Mouse (Mus musculus): ENCODE data around the gene Igsf21. TPM values are rescaled to one million over a fixed set of nuclear protein-coding genes. Genes with fewer than 3 reads are reported as not detected.

The Igsf21 gene
- polyA plus RNA-seq, 1 experiment from 2014 or later: 1.5 TPM

DNA sequence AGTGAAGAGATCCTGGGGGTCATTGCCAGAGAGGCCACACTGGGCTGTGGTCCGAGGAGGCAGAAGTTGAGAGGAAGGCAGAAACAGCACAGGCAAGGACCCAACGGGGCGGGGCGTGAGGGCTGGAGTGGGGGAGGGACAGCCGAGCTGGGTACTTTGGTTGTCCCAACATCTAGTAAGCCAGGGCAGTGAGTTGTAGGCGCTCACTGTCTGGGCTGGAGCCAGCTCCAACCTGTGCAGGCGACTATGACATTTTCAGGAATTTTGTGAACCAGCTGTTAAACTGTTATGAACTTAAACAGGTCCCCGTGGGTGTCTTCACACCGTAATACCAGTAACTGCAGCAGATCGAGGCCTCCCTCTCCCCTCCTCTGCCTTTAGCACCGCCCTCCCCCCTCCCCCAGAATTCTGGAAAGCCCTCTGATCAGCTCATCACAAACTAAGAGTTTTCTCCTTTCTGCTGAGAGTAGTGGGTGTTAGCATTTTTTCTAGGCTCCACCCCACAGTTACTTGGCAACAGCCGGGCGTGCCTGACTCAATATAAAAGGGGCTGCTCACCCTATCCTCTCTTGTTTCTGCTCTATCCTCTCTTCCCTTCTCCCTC is 208.7 kb downstream of the Igsf21 start:
- 7% methylated on average over 13 of the region's 13 CpGs for WGBS
- Histone ChIP-seq H3K9ac (ENCODE audit: low read depth, low read length) (no peak overlapping the region), H3K4me3 (ENCODE audit: low read length) (no peak overlapping the region), H3K27ac (ENCODE audit: low read length) (no peak overlapping the region), H3K27me3 (replicated peaks; ENCODE audit: control insufficient read depth, insufficient read depth, low read length) (peaks cover 24% of the 10 kb centered on the region), H3K4me1 (ENCODE audit: control insufficient read depth, insufficient read depth, low read length) (0 out of 2 replicates have a peak, but pooled peaks cover 2% of the 10 kb centered on the region), H3K9me3 (ENCODE audit: control insufficient read depth, low read length) (peaks cover 8% of the 10 kb centered on the region), H3K4me2 (ENCODE audit: low read depth, low read length) (no peak overlapping the region), H3K36me3 (ENCODE audit: control insufficient read depth, insufficient read depth, low read length) (no peaks in the 10 kb centered on the region)
- no peak for ATAC-seq

GRCm38 (mm10) chr4:140035232-140035631 is 211.4 kb downstream of the Igsf21 start:
- peaks cover 24% of the 10 kb centered on the region for H3K27me3 ChIP-seq (replicated peaks; ENCODE audit: control insufficient read depth, insufficient read depth, low read length)
- H3K9ac ChIP-seq (ENCODE audit: low read depth, low read length): no peak overlapping the region
- H3K4me1 ChIP-seq (ENCODE audit: control insufficient read depth, insufficient read depth, low read length): 0 out of 2 replicates have a peak, but pooled peaks cover 2% of the 10 kb centered on the region
- no peak overlapping the region for H3K4me3 ChIP-seq (ENCODE audit: low read length)
- no peak overlapping the region for H3K4me2 ChIP-seq (ENCODE audit: low read depth, low read length)
- peaks cover 2% of the 10 kb centered on the region; the same call in 1 of the 2 replicates for H3K9me3 ChIP-seq (ENCODE audit: control insufficient read depth, low read length)
- H3K27ac ChIP-seq (ENCODE audit: low read length): no peak overlapping the region
- WGBS: 64% methylated on average over 15 of the region's 15 CpGs
- no peak for ATAC-seq
- H3K36me3 ChIP-seq (ENCODE audit: control insufficient read depth, insufficient read depth, low read length): no peaks in the 10 kb centered on the region

DNA sequence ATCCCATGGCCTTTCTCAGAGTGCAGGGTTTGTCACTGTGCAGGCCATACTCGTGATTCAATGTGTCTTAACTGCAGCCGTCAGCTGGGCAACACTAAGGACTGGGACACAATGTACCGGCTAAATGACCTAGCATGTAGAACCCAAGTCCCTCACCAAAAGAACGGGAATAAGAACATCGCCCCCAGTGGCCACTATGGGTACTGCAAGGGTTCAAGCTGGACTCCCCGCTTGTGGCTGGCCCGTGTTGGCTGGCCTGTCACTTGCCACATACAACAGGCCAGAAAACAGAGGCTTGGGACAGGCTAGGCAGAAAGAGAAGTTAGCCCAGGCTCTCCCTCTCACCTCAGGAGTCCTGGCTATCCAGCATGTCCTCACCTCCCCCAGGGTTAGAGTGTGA is 213.2 kb downstream of the Igsf21 start:
- 40% methylated on average over 7 of the region's 7 CpGs for WGBS
- Histone ChIP-seq H3K4me2 (ENCODE audit: low read depth, low read length) (no peak overlapping the region), H3K9me3 (ENCODE audit: control insufficient read depth, low read length) (no peaks in the 10 kb centered on the region), H3K36me3 (ENCODE audit: control insufficient read depth, insufficient read depth, low read length) (no peaks in the 10 kb centered on the region), H3K9ac (ENCODE audit: low read depth, low read length) (no peak overlapping the region), H3K27me3 (replicated peaks; ENCODE audit: control insufficient read depth, insufficient read depth, low read length) (peaks cover 10% of the 10 kb centered on the region; the same call in 1 of the 2 replicates), H3K4me1 (ENCODE audit: control insufficient read depth, insufficient read depth, low read length) (0 out of 2 replicates have a peak, but pooled peaks cover 2% of the 10 kb centered on the region), H3K4me3 (ENCODE audit: low read length) (no peak overlapping the region), H3K27ac (ENCODE audit: low read length) (no peak overlapping the region)
- no peak for ATAC-seq

DNA sequence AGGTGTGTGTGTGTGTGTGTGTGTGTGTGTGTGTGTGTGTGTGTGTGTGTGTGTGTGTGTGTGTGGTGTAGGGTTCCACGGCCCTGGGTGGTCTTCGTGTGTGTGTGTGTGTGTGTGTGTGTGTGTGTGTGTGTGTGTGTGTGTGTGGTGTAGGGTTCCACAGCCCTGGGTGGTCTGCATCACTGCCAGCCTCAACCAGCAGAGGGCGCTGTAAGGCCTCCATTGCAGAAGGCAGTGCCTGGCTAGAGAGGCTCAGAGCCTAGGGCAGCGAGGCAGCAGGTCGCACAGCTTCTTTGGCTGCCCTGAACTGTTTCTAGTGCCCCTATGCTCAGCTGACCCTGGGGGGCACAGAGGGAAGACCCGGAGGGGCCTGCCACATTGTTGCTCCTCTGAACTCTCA is 216.2 kb downstream of the Igsf21 start:
- WGBS: 35% methylated on average over 6 of the region's 6 CpGs
- Histone ChIP-seq H3K27me3 (replicated peaks; ENCODE audit: control insufficient read depth, insufficient read depth, low read length) (peaks cover 7% of the 10 kb centered on the region; the same call in 1 of the 2 replicates), H3K9ac (ENCODE audit: low read depth, low read length) (no peak overlapping the region), H3K4me2 (ENCODE audit: low read depth, low read length) (no peak overlapping the region), H3K36me3 (ENCODE audit: control insufficient read depth, insufficient read depth, low read length) (no peaks in the 10 kb centered on the region), H3K9me3 (ENCODE audit: control insufficient read depth, low read length) (no peaks in the 10 kb centered on the region), H3K4me1 (ENCODE audit: control insufficient read depth, insufficient read depth, low read length) (no peaks in the 10 kb centered on the region), H3K4me3 (ENCODE audit: low read length) (no peak overlapping the region), H3K27ac (ENCODE audit: low read length) (no peak overlapping the region)
- ATAC-seq: no peak

DNA sequence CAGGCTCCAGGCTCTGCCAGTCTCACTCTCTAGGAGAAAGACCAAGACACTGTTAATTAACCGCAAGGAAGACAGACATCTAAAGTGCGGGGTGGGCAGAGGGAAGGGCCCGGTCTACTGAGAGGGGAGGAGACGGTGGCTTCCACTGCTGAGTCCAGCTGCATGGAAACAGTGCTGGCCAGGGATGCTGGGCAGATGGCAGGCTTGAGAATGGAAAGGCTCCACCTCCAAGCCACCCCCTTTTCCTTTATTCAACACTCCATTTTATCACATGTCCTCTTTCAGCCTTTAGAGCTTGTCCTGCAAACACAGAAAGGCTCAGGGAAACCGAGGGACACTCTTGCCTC is 216.6 kb downstream of the Igsf21 start:
- no peak for ATAC-seq
- no peaks in the 10 kb centered on the region for H3K36me3 ChIP-seq (ENCODE audit: control insufficient read depth, insufficient read depth, low read length)
- H3K4me1 ChIP-seq (ENCODE audit: control insufficient read depth, insufficient read depth, low read length): no peaks in the 10 kb centered on the region
- H3K27me3 ChIP-seq (replicated peaks; ENCODE audit: control insufficient read depth, insufficient read depth, low read length): peaks cover 7% of the 10 kb centered on the region; the same call in 1 of the 2 replicates
- no peaks in the 10 kb centered on the region for H3K9me3 ChIP-seq (ENCODE audit: control insufficient read depth, low read length)
- no peak overlapping the region for H3K9ac ChIP-seq (ENCODE audit: low read depth, low read length)
- no peak overlapping the region for H3K27ac ChIP-seq (ENCODE audit: low read length)
- H3K4me3 ChIP-seq (ENCODE audit: low read length): no peak overlapping the region
- 48% methylated on average over 5 of the region's 5 CpGs for WGBS
- no peak overlapping the region for H3K4me2 ChIP-seq (ENCODE audit: low read depth, low read length)

DNA sequence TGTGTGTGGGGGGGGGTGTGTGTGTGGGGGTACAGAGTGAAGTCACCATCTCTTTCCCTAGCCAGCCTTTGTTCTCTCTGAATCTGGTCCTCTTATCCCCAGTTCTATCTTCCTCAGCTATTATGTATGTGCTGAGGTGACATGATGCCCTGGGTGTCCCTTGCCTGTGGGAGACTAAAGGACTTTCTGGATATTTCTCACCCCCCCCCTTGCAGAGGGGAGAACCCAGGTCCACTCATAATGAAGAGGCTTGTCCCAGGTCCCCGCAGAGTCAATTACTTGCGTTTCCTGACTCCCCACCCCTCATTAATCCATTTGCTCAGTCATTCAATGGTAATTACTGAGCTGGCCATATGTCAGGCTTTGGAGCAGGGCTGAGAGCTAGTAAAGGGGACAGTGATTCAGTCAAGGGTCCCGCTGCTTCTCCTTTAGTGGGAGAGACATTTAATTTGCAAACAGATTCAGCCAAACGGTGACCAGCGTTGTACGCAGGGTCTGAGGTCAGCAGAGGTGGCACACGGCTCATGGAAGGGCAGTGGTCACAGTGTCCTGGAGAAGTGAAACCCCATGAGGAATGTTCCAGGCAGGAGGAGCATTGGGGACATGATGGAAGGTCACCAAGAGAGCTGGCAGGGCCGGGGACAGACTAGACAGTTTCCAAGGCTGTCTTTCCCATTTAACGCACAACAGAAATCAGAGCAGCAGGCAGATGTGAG is 217.1 kb downstream of the Igsf21 start:
- H3K36me3 ChIP-seq (ENCODE audit: control insufficient read depth, insufficient read depth, low read length): no peaks in the 10 kb centered on the region
- peaks cover 3% of the 10 kb centered on the region; the same call in 1 of the 2 replicates for H3K27me3 ChIP-seq (replicated peaks; ENCODE audit: control insufficient read depth, insufficient read depth, low read length)
- no peak overlapping the region for H3K4me2 ChIP-seq (ENCODE audit: low read depth, low read length)
- ATAC-seq: no peak
- no peak overlapping the region for H3K27ac ChIP-seq (ENCODE audit: low read length)
- no peak overlapping the region for H3K9ac ChIP-seq (ENCODE audit: low read depth, low read length)
- WGBS: 54% methylated on average over 9 of the region's 9 CpGs
- no peak overlapping the region for H3K4me3 ChIP-seq (ENCODE audit: low read length)
- H3K4me1 ChIP-seq (ENCODE audit: control insufficient read depth, insufficient read depth, low read length): no peaks in the 10 kb centered on the region
- no peaks in the 10 kb centered on the region for H3K9me3 ChIP-seq (ENCODE audit: control insufficient read depth, low read length)

GRCm38 (mm10) chr4:140023833-140024232 is 222.8 kb downstream of the Igsf21 start:
- Histone ChIP-seq H3K27ac (ENCODE audit: low read length) (no peak overlapping the region), H3K4me1 (ENCODE audit: control insufficient read depth, insufficient read depth, low read length) (no peaks in the 10 kb centered on the region), H3K4me3 (ENCODE audit: low read length) (no peak overlapping the region), H3K9ac (ENCODE audit: low read depth, low read length) (no peak overlapping the region), H3K4me2 (ENCODE audit: low read depth, low read length) (no peak overlapping the region), H3K27me3 (replicated peaks; ENCODE audit: control insufficient read depth, insufficient read depth, low read length) (no peaks in the 10 kb centered on the region), H3K36me3 (ENCODE audit: control insufficient read depth, insufficient read depth, low read length) (no peaks in the 10 kb centered on the region), H3K9me3 (ENCODE audit: control insufficient read depth, low read length) (no peaks in the 10 kb centered on the region)
- whole genome bisulfite sequencing: 68% methylated on average over 6 of the region's 6 CpGs
- no peak for ATAC-seq

DNA sequence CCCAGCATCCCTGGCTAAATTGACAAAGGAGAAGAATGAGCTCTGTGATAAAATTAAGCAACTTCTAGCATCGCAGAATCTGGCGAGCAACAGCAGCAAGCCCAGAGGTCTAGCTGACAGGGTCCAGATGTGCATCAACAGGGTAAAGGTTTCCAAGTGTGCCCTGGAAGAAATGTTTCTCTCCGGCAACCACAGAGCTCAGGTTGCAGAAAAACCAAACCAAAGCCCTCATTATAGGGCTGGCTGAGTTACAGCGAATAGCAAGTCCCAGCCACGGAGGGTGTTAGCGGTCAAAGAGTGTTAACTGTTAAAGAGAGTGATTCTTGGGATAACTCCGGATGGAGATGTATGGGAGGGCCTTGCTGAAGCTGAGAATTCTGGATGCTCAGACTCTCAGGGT is 230.7 kb downstream of the Igsf21 start:
- H3K9me3 ChIP-seq (ENCODE audit: control insufficient read depth, low read length): no peaks in the 10 kb centered on the region
- H3K27ac ChIP-seq (ENCODE audit: low read length): no peak overlapping the region
- no peaks in the 10 kb centered on the region for H3K27me3 ChIP-seq (replicated peaks; ENCODE audit: control insufficient read depth, insufficient read depth, low read length)
- no peak for ATAC-seq
- no peaks in the 10 kb centered on the region for H3K4me1 ChIP-seq (ENCODE audit: control insufficient read depth, insufficient read depth, low read length)
- H3K4me2 ChIP-seq (ENCODE audit: low read depth, low read length): no peak overlapping the region
- 52% methylated on average over 7 of the region's 7 CpGs for WGBS
- no peaks in the 10 kb centered on the region for H3K36me3 ChIP-seq (ENCODE audit: control insufficient read depth, insufficient read depth, low read length)
- no peak overlapping the region for H3K4me3 ChIP-seq (ENCODE audit: low read length)
- H3K9ac ChIP-seq (ENCODE audit: low read depth, low read length): no peak overlapping the region

DNA sequence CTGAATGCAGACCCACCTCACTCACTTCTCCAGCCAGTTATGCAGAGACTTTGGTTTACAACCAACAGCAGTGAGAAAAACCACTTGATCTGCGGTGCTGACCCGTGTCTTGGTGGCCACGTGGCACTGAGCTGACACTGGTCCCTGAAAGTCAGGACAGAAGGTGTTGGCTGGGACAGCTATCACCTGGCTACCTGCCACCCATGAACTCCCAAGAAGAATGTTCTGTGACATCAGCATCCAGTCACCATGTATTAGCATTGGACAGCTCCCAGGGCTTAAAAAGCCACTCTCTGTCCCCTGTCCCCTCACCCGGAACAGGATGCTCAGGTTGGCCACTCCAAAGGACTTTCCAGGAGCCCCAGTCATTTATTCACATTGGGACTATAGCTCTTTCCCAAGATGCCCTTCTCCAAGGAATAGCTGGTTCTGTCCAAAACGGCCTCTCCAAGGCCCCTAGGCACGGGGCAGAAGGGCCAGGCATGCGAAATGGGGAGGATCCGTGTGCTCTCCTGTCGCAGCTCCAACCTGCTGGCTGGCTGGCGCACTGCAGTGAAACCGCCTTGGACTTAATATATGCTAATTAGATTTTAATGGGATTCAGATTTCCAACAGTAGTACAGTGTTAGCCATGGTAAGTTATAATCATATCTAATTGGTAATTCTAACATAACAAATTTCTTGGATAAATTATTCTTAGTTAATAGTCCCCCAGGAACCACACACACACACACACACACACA is 235.7 kb downstream of the Igsf21 start:
- H3K4me1 ChIP-seq (ENCODE audit: control insufficient read depth, insufficient read depth, low read length): no peaks in the 10 kb centered on the region
- no peak overlapping the region for H3K4me2 ChIP-seq (ENCODE audit: low read depth, low read length)
- H3K36me3 ChIP-seq (ENCODE audit: control insufficient read depth, insufficient read depth, low read length): no peaks in the 10 kb centered on the region
- no peak overlapping the region for H3K27ac ChIP-seq (ENCODE audit: low read length)
- H3K9me3 ChIP-seq (ENCODE audit: control insufficient read depth, low read length): no peaks in the 10 kb centered on the region
- 71% methylated on average over 11 of the region's 11 CpGs for WGBS
- no peak overlapping the region for H3K4me3 ChIP-seq (ENCODE audit: low read length)
- no peaks in the 10 kb centered on the region; the same call in 1 of the 2 replicates for H3K27me3 ChIP-seq (replicated peaks; ENCODE audit: control insufficient read depth, insufficient read depth, low read length)
- H3K9ac ChIP-seq (ENCODE audit: low read depth, low read length): no peak overlapping the region
- no peak for ATAC-seq
